Mouse (Mus musculus) lung, embryonic 16.5 days (tissue): ENCODE data around the gene Akap6. TPM values are rescaled to one million over a fixed set of nuclear protein-coding genes. Genes with fewer than 3 reads are reported as not detected.
A peak's percentile ranks its signal among the peaks of the same experiment; 100 is the strongest.

Source experiments
- ATAC-seq: fragments of 200-750 bp; cut with Nextera tagmentation; 2 replicates; pipeline ENCODE4 v1.8.0; 2017; ENCODE audit warnings: low read depth, mild to moderate bottlenecking, moderate library complexity
- H3K27ac ChIP-seq: fragments of 300-500 bp; sonication (generic); 2 replicates; pipeline ENCODE4 v1.5.1; 2014; ENCODE audit warnings: mild to moderate bottlenecking, control low read depth, low read length
- H3K27me3 ChIP-seq: fragments of 300-500 bp; sonication (generic); 2 replicates; pipeline ENCODE4 v1.6.1; 2014; ENCODE audit warnings: low read depth, low read length, mixed read lengths; ENCODE audit not compliant: control insufficient read depth, insufficient read depth
- H3K36me3 ChIP-seq: fragments of 300-500 bp; sonication (generic); 2 replicates; pipeline ENCODE4 v1.6.1; 2014; ENCODE audit warnings: low read length; ENCODE audit not compliant: control insufficient read depth, insufficient read depth
- H3K4me1 ChIP-seq: fragments of 300-500 bp; sonication (generic); replicated peaks from 2 replicates; pipeline ENCODE4 v1.6.1; 2014; ENCODE audit warnings: low read length, mixed read lengths; ENCODE audit not compliant: control insufficient read depth, insufficient read depth
- H3K4me2 ChIP-seq: fragments of 300-500 bp; sonication (generic); 2 replicates; pipeline ENCODE4 v1.6.1; 2014; ENCODE audit warnings: low read depth, low read length, control low read depth
- H3K4me3 ChIP-seq: fragments of 300-500 bp; sonication (generic); 2 replicates; pipeline ENCODE4 v1.5.1; 2014; ENCODE audit warnings: mild to moderate bottlenecking, low read length, control low read depth
- H3K9ac ChIP-seq: fragments of 300-500 bp; sonication (generic); 2 replicates; pipeline ENCODE4 v1.6.1; 2014; ENCODE audit warnings: low read length, control low read depth
- H3K9me3 ChIP-seq: fragments of 300-500 bp; sonication (generic); 2 replicates; pipeline ENCODE4 v1.6.1; 2016; ENCODE audit warnings: low read length; ENCODE audit not compliant: control insufficient read depth
- WGBS: fragments of 180-500 bp; shearing (Covaris S2); extraction: QIAGEN DNeasy Blood & Tissue Kit; methylation state at CpG from one replicate; pipeline ENCODE4 v1.1.7; 2014; 5-methylcytosine and 5-hydroxymethylcytosine counted together
- polyA plus RNA-seq: library from polyadenylated mRNA; unstranded; fragments of >200 nt; fragmentation: Nextera tagmentation; extraction: Ambion mirVana; gene quantifications from 2 replicates; pipeline ENCODE4 v1.2.1, GENCODE M21; 2015

Akap6 gene
- polyA plus RNA-seq, 1 experiment from 2014 or later: 0.64 TPM

GRCm38 (mm10) chr12:52868000-52868624, 168.9 kb downstream of the Akap6 start:
- no peak overlapping the region for H3K9ac ChIP-seq
- H3K4me2 ChIP-seq: peak overlapping the region; percentile 29
- 16% methylated on average over 8 of the region's 8 CpGs for WGBS

GRCm38 (mm10) chr12:52871604-52872003, 172.4 kb downstream of the Akap6 start:
- H3K9ac ChIP-seq: no peak overlapping the region
- no peaks in the 10 kb centered on the region for H3K36me3 ChIP-seq
- 67% methylated on average over 3 of the region's 3 CpGs for WGBS
- no peaks in the 10 kb centered on the region for H3K27me3 ChIP-seq
- no peak overlapping the region for H3K4me3 ChIP-seq
- no peaks in the 10 kb centered on the region for H3K9me3 ChIP-seq
- no peak overlapping the region for H3K4me2 ChIP-seq
- no peak for ATAC-seq
- peaks cover 5% of the 10 kb centered on the region; the same call in 1 of the 2 replicates for H3K4me1 ChIP-seq
- no peak overlapping the region for H3K27ac ChIP-seq

More at GRCm38 (mm10) chr12:52868000-52868624, 168.9 kb downstream of the Akap6 start:
- no peaks in the 10 kb centered on the region for H3K27me3 ChIP-seq
- H3K4me1 ChIP-seq: peaks cover 5% of the 10 kb centered on the region; the same call in 1 of the 2 replicates
- H3K27ac ChIP-seq: peak overlapping the region; percentile 67
- peak overlapping the region; percentile 4; the same call in 1 of the 2 replicates for H3K4me3 ChIP-seq
- ATAC-seq: peak; percentile 93
- H3K9me3 ChIP-seq: no peaks in the 10 kb centered on the region; the same call in 1 of the 2 replicates
- no peaks in the 10 kb centered on the region for H3K36me3 ChIP-seq

DNA sequence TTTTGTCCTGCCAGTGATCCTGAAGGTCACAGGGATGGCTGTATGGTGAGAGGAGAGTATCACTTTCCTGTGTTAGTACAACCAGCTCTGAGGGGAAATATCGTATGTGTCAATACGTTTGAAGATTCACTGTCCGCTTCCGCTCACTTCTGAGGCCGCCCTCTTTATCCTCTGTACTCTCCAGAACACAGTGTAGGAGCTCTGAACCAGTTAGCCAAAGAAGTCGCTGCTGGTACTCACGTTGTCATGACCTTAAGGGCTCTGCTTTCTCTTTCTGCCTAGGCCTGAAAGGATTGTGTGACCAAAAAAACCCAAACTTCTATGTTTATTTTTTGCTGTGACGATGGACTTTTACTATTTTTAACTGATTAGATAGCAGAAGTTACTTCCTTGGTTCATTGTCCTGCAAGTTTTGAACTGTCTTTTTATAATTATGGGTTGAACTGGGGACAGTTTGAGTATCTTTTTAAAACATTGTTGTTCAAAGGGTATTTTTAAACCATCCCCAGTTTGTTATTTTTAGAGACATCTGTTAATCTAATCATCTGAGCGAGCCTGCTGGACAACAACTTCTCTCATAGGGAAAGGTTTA, 175.2 kb downstream of the Akap6 start:
- H3K9ac ChIP-seq: no peak overlapping the region
- H3K4me3 ChIP-seq: no peak overlapping the region
- H3K4me1 ChIP-seq: no peaks in the 10 kb centered on the region
- H3K9me3 ChIP-seq: no peaks in the 10 kb centered on the region
- H3K27ac ChIP-seq: no peak overlapping the region
- H3K4me2 ChIP-seq: no peak overlapping the region
- no peaks in the 10 kb centered on the region for H3K36me3 ChIP-seq
- 58% methylated on average over 9 of the region's 9 CpGs for WGBS
- ATAC-seq: no peak
- no peaks in the 10 kb centered on the region for H3K27me3 ChIP-seq

GRCm38 (mm10) chr12:52876065-52876464, 176.9 kb downstream of the Akap6 start:
- Histone ChIP-seq H3K9me3 (no peaks in the 10 kb centered on the region), H3K9ac (no peak overlapping the region), H3K27ac (no peak overlapping the region), H3K27me3 (no peaks in the 10 kb centered on the region), H3K4me2 (no peak overlapping the region), H3K36me3 (no peaks in the 10 kb centered on the region), H3K4me3 (no peak overlapping the region), H3K4me1 (no peaks in the 10 kb centered on the region)
- WGBS: 62% methylated on average over 4 of the region's 4 CpGs
- no peak for ATAC-seq

DNA sequence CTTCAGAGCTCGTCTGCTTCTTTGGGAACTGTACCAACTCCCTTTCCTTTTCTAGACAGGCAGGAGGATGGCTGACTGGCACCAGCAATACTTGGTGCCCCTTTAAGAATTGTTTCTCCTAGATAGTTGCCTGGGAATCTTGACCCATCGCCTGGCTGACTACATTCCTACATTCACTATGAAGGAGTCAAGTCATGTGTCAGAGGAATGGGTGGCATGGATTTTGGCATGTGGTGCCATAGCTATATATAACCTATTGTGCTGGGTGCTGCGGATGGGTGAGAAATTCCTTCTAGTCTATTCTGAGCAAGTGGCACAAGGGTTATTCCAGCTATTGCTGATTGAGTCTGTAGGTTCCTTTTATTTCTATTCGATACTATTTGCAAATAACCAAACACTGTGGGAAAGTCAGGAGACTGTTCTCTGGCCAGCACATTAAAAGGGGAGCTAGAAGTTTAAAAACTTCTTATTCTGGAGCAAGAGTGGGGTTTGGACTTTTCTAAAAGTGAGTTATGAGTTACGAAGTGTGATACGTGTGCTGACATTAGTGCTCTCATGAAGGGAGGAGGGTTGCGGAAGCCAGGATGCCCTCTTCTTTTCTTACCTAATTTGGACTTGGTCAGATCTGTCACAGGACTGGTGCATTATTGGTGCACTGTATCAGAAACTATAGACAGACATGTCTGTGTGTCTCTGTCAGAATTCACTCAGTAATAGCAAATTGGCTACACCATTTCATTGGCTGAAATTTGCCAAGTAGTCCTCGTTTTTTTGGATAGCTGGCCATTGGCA, 178.0 kb downstream of the Akap6 start:
- H3K9me3 ChIP-seq: no peaks in the 10 kb centered on the region
- no peak overlapping the region for H3K27ac ChIP-seq
- 77% methylated on average over 8 of the region's 8 CpGs for WGBS
- no peak overlapping the region for H3K9ac ChIP-seq
- no peak overlapping the region for H3K4me2 ChIP-seq
- no peaks in the 10 kb centered on the region for H3K36me3 ChIP-seq
- ATAC-seq: no peak
- H3K4me1 ChIP-seq: no peaks in the 10 kb centered on the region
- no peak overlapping the region for H3K4me3 ChIP-seq
- no peaks in the 10 kb centered on the region for H3K27me3 ChIP-seq

GRCm38 (mm10) chr12:52879324-52879723, 180.1 kb downstream of the Akap6 start:
- Histone ChIP-seq H3K4me2 (no peak overlapping the region), H3K36me3 (no peaks in the 10 kb centered on the region), H3K27ac (no peak overlapping the region), H3K4me3 (no peak overlapping the region), H3K27me3 (no peaks in the 10 kb centered on the region), H3K9ac (no peak overlapping the region), H3K4me1 (no peaks in the 10 kb centered on the region), H3K9me3 (no peaks in the 10 kb centered on the region)
- WGBS: 57% methylated on average over 8 of the region's 8 CpGs
- ATAC-seq: peak; percentile 93

- no peak overlapping the region for H3K4me2 ChIP-seq
- H3K9me3 ChIP-seq: no peaks in the 10 kb centered on the region
- WGBS: 83% methylated on average over 7 of the region's 7 CpGs
- H3K27ac ChIP-seq: no peak overlapping the region
- no peak for ATAC-seq
- no peak overlapping the region for H3K9ac ChIP-seq
- H3K36me3 ChIP-seq: no peaks in the 10 kb centered on the region
- no peak overlapping the region for H3K4me3 ChIP-seq
- no peaks in the 10 kb centered on the region for H3K27me3 ChIP-seq
- H3K4me1 ChIP-seq: no peaks in the 10 kb centered on the region; the same call in 1 of the 2 replicates
These were observed 193.3 kb downstream of the Akap6 start for GRCm38 (mm10) chr12:52892519-52892918.

DNA sequence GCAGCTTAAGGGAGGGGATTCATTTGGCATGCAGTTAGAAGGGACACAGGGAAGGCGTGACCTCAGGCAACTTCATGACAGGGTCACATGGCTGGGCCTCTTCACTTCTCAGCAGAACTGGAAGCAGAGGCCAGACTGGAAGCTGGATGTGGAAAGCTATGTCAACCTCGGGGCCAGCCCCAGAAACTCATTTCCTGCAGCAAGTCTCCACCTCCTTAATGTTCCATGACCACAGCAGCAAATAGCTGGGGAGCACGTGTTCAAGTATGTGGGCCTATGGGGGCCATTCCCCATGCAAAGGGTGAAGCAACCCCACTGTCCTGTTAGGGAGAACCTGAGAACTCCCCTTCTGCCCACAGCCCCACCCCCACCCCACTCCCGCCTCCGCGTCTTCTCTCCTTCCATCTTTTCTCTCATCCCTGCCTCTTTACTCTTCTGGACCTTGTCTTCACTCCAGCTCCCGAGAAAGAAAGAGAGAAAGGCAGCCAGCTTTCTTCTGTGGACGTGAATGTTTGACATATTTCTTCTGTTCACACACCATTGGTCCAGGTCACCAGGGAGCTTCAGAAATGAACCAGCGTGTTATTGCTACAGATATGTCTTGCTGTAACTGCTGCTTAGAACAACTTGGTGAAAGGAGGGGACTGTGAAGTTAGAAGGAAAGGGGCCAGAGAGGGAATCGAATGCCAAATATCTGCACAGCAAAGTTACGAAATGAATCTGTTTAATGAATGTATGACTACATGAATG, 194.6 kb downstream of the Akap6 start:
- Histone ChIP-seq H3K9ac (no peak overlapping the region), H3K4me1 (no peaks in the 10 kb centered on the region; the same call in 1 of the 2 replicates), H3K4me2 (no peak overlapping the region), H3K27ac (peak overlapping the region; percentile 48), H3K9me3 (no peaks in the 10 kb centered on the region), H3K36me3 (no peaks in the 10 kb centered on the region), H3K27me3 (no peaks in the 10 kb centered on the region), H3K4me3 (no peak overlapping the region)
- 59% methylated on average over 11 of the region's 11 CpGs for WGBS
- peak; percentile 46; the same call in 1 of the 2 replicates for ATAC-seq
